Mouse (Mus musculus) gastrocnemius, postnatal 36 days (tissue): ENCODE data around the gene Ppp1r14d. TPM values are rescaled to one million over a fixed set of nuclear protein-coding genes. Genes with fewer than 3 reads are reported as not detected.

Experiments used
- DNase-seq, 2 experiments: peaks; one replicate each; pipeline ENCODE4 v3.0.0; 2022
- intact Hi-C: fragments of 180-260 bp; cut with DNase I; formaldehyde crosslinking; loops from one replicate; pipeline ENCODE4 v1.15.1; 2025
- long read RNA-seq, 2 experiments: library from polyadenylated mRNA; stranded (forward); transcript quantifications; one replicate each; pipeline ENCODE4 v2.0.0; 2021
- total RNA-seq, 2 experiments: library from RNA; stranded (reverse); gene quantifications; 2 replicates each; pipeline ENCODE4 v1.2.3; 2021

Ppp1r14d gene
- total RNA-seq: not detected
- long read RNA-seq, experiment 1: 0 reads
- long read RNA-seq, experiment 2: 0 reads

DNA sequence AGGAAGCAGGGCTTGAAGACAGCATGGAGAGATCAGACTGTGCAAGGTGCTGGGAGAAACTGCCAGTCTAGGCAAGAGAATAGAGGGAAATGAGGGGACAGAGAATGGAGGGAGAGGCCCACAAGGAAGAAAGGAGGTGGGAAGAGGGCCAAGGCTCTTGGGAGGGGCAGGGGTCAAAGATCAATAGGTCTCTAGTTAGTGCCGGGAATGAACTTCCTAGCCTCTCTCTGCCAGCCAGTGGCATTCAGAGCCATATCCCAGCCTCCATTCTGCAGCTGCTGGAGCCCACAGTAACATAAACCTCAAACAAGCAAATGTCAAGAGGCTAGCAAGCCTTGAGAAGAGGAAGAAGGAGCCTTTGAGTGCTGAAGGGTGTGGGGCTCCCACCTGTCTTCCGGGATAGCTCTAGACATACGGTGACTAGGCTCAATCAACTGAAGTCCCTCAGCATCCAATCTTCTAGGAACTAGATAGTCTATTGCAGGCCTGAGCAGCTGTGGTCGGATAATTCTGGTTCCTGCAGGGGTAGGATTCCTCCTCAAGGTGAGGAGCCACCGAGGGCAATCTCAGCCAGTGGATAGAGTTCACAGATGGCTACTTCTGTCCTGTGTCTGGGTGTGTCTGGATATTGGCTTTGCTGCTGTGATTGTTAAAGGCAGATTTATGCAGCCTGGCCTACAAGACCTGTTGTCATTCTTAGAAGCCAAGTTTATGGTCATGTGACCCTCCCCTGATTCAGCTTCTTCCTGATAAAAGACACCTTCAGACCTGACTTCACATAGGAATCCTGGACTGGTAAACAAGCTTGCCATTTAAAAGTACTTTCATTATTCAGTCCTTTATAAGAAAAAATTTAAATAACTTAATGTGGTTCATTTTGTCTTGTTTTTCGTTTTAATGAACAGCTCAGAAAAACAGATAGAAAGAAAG lies at the start of gene Ppp1r14d:
Gene Ppp1r14d (minus strand): TSS at position 132 of the 930 bp plus-strand sequence.
- intact Hi-C loops: no loop called here
- DNase-seq: no peak

DNA sequence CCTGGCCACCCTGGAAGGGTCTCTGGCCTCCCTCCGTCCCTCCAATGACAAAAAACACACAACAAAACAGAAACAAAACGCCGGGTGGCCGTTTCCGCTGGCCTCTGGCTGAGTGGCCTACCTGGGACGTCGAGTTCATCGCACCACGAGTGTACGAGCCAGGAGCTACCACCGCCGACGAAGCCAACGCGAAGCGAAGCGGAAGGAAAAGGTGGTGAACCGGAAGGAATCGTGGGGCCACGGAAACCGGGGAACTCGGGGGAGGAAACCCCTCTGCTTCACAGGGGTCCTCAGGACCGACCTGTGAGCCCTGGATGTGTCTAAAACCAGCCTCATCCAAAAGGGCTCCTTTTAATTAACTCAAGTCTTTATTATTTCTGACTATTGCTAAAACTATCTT lies 48.1 kb upstream of the Ppp1r14d start:
- intact Hi-C loops: no loop called here
- DNase-seq: no peak

- intact Hi-C loops: no loop called here
Measured at GRCm38 (mm10) chr2:119276926-119277325, 47.2 kb upstream of the Ppp1r14d start.

GRCm38 (mm10) chr2:119274126-119274525 lies 44.4 kb upstream of the Ppp1r14d start:
- no peak for DNase-seq
- intact Hi-C loops: no loop called here

More at GRCm38 (mm10) chr2:119276926-119277325, 47.2 kb upstream of the Ppp1r14d start:
- DNase-seq: no peak

DNA sequence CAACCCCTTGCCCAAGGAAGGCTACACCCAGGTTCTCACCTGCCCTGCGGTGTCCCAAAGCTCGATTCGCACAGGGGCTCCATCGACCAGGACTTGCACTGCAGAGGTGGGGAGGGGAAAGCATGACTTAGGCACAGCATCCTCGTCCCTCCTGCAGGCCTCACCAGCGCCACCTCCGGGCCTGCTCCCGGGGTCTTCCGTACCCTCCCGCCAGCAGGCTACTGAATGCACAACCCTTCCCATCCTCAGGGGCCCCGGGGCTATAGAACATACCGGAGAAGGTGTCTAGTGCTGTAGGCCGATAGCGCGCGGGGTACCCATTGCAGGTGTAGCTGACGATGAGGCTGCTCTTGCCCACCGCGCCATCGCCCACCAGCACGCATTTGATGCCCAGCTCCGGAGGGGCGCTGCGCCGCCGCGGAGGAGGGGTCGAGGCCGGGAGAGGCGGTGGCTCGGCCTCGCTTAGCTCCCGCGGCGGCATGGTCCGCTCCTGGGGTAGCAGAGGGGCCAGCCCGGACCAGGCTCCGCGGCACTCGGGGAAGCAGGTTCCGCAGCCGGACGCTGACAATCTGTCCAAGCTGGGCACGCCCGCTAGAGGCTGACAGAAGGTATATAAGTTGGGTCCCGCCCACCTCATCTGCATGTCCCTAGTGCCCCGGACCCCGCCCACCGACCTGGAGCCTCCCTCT lies 41.1 kb upstream of the Ppp1r14d start, which contains the start of gene Rhov:
Gene Rhov (minus strand): TSS at position 630 of the 689 bp plus-strand sequence.
- intact Hi-C loops: no loop called here
- DNase-seq: no peak

- DNase-seq: no peak
- intact Hi-C loops: no loop called here
Measured at GRCm38 (mm10) chr2:119270286-119270642, 40.6 kb upstream of the Ppp1r14d start.

DNA sequence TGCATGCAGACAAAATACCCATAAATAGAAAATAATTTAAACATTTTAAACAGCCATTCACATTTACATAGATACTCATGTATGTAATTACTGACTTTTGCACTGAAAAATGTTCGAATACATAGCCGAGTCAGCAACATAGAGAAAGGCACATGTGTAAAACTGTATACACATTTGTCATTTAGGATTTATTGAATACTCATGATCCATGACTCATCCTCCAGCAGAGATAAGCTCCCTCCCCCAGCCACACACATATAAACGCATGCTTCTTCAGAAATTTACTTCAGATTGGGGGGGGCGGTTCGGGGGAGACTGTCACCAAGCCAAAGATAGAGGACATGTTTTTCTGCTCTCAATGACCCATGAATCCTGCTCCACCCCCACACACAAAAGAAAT lies 34.1 kb upstream of the Ppp1r14d start:
- intact Hi-C loops: no loop called here
- no peak for DNase-seq

GRCm38 (mm10) chr2:119262978-119263377 lies 33.3 kb upstream of the Ppp1r14d start:
- DNase-seq: peak; percentile 36 to 69
- intact Hi-C loops: no loop called here

DNA sequence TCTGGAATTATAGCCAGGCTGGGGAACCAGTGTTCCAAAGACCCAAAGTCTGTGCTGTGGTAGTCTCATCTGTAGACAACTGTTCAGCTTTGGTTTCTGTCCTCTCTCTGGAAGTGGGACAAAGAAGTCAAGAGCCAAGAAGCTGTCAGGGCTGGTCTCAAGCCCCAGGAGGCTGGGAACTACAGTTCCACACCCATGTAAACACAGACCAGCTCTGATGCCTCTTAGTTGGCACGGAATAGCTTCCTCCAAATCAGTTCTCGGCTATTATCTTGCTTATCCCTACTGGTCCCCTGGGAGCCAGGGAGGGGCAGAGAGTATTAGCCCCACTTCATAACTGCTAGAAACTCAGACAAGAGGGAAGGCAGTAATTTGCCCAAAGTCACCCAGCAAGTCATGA lies 31.6 kb upstream of the Ppp1r14d start:
- DNase-seq: no peak
- intact Hi-C loops: no loop called here

- no peak for DNase-seq
- intact Hi-C loops: no loop called here
Measured at GRCm38 (mm10) chr2:119260518-119260917, 30.8 kb upstream of the Ppp1r14d start.

DNA sequence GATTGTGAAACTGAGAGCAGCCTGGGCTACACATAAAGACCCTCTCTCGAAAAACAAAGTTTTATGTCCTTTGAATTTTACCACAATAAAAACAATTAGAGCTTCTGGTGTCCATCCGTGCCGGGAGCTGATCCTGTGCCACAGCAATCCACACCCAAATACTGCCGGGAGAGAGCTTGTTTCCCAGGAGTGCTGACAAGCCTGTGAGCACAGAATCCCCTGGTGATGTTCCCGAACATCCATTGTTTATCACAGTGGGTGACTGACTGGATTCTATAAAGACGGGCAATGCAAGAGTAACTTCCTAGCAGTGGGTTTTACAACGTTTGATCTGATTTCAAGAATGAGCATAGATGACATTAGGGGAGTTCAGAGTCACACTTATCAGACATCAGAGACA lies 25.3 kb upstream of the Ppp1r14d start:
- intact Hi-C loops: no loop called here
- DNase-seq: no peak

GRCm38 (mm10) chr2:119250826-119251478 lies 21.2 kb upstream of the Ppp1r14d start:
- intact Hi-C loops: loop anchor here (1.0 kb wide), 1 partner anchor 37 kb away; the partner anchor contains the start of gene Vps18
- DNase-seq: peak; percentile 80

- DNase-seq: no peak
- intact Hi-C loops: no loop called here
Measured at GRCm38 (mm10) chr2:119250377-119250776, 20.7 kb upstream of the Ppp1r14d start.

- intact Hi-C loops: no loop called here
- no peak for DNase-seq
Measured at GRCm38 (mm10) chr2:119249592-119250061, 19.9 kb upstream of the Ppp1r14d start.

DNA sequence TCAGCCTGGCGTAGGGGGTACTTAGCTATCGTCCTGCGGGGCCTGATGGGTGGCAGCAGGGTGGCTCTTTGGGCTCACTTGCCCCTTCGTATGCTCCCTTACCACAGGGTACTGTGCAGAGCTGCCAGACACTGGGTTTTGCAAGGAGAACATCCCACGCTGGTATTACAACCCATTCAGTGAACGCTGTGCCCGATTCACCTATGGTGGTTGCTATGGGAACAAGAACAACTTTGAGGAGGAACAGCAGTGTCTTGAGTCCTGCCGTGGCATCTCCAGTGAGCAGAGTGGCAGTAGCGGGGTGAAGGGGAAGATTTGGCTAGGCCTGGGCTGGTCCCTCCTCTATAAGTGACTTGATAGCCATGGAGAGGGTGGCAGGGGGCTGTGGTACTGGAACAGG lies 18.2 kb upstream of the Ppp1r14d start:
- no peak for DNase-seq
- intact Hi-C loops: no loop called here

- intact Hi-C loops: no loop called here
- DNase-seq: no peak
Measured at GRCm38 (mm10) chr2:119245246-119245645, 15.5 kb upstream of the Ppp1r14d start.

DNA sequence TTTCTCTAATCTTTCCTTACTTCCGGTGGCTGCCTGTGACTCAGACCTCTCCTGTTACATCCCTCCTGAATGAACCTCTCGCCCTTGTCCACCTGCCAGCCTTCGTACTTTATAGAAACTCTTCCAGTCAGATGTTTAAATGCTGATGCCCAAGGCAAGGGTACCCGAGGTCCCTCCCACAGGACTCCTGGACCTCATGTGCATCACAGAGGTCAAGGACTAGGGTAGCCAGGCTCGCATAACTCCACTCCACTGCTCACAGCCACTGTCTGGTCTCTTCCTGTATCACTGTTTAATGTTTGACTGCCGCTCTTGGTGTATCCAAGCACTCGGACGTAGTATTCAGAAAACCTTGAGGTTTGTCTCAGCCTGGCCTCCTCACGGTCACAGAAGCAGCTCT lies 12.8 kb upstream of the Ppp1r14d start:
- intact Hi-C loops: no loop called here
- DNase-seq: no peak

GRCm38 (mm10) chr2:119240819-119241186 lies 11.1 kb upstream of the Ppp1r14d start:
- no peak for DNase-seq
- intact Hi-C loops: no loop called here

DNA sequence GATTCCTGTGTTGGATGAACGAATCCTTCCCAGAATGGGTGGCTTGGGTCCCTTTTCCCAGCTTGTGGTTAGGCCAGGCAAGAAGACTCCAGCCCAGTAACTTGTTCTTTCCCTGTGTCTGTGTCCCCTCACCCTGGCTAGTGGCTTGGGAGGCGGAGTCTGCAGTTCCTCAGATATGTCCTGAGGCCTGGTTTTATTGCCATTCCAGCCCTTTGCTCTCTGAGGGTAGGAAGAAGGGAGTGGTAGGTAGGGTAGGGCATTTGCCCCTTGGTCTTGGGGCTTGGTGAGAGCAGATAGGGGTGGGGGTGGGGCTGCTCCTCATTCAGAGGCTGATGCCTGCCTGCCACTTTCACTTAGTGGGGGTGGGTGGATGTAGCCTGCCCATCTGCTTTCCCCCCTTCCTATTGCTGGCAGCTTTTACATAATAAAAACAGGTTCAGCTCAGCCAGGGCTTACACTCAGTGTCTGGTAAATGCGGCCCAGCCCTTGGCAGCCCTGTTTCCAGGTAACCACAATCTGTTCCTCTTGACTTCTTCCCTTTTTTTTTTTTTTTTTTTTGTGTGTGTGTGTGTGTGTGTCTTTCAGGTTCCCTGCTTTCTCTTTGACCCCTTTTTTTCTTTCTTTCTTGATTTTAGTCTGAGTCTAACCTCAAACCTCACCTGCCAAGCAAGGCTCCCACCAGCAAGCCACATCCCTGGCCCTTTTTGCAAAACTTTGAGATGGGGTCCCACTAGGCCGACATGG lies 10.5 kb upstream of the Ppp1r14d start:
- intact Hi-C loops: no loop called here
- no peak for DNase-seq

DNA sequence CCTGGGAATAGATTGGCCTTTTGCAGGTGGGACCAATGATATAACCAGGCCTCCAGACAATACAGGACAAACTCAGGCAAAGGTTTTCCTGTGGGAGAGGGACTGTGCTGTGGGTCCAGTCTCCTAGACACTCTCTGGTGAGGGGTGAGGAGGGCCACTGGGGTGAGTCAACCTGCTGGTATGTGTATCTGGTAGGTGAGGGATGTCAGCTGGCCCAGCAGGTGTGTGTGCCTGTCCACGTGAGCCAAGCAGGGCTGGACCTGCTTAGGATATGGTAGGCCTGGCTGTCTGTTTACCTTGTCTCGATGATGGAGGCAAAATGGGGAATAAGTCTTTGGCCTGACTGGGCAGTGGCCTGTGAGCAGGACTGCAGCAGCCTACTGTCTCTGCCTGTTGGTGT lies 9.0 kb upstream of the Ppp1r14d start:
- no peak for DNase-seq
- intact Hi-C loops: no loop called here
